Mouse (Mus musculus): ENCODE results near the gene 2310034G01Rik. TPM values are rescaled to one million over a fixed set of nuclear protein-coding genes. Genes with fewer than 3 reads are reported as not detected.
A peak's percentile ranks its signal among the peaks of the same experiment; 100 is the strongest.

The 2310034G01Rik gene
- total and polyA plus RNA-seq, 3 experiments, result 0.50 to 0.95 TPM; not detected in 1

GRCm38 (mm10) chr19:46304216-46304841 is 45.8 kb downstream of the 2310034G01Rik start, which contains the start of gene Nfkb2:
Gene Nfkb2, plus strand, starts transcription at chr19:46304320.
- Histone ChIP-seq H3K4me3 (ENCODE audit: control insufficient read depth in 1 of 2, insufficient read depth in 1 of 2, low read depth in 2 of 2, low read length in 2 of 2) (peak within 1 kb of the TSS; percentile 77 to 82), H3K79me2 (ENCODE audit: control insufficient read depth, insufficient read depth, low read length, poor library complexity) (peaks cover 3% of the 10 kb centered on the region; the same call in 1 of the 2 replicates), H3K27ac (ENCODE audit: control insufficient read depth, low read depth, low read length) (peak within 1 kb of the TSS; percentile 80), H3K9me3 (replicated peaks; ENCODE audit: insufficient read depth, low read length) (no peaks in the 10 kb centered on the region), H3K27me3 (ENCODE audit: control insufficient read depth in 1 of 2, insufficient read depth in 2 of 2, low read length in 2 of 2) (no peaks in the 10 kb centered on the region), H3K9ac (ENCODE audit: control insufficient read depth, low read depth, low read length, poor library complexity, severe bottlenecking) (peak within 1 kb of the TSS; percentile 92), H3K36me3 (ENCODE audit: control insufficient read depth in 1 of 2, insufficient read depth in 2 of 2, low read length in 2 of 2) (peaks cover 0 to 14% of the 10 kb centered on the region in 2 experiments; a peak in 2 of 4 replicates), H3K4me1 (ENCODE audit: control insufficient read depth in 1 of 2, insufficient read depth in 2 of 2, low read length in 2 of 2) (peaks cover 6 to 20% of the 10 kb centered on the region in 2 experiments)
- DNase-seq (ENCODE audit: low read depth, low spot score), result peak; percentile 99
- peak; percentile 10; the same call in 1 of the 2 replicates for TF ChIP-seq KAT2A (conservative IDR thresholded peaks at IDR 0.05; ENCODE audit: low read depth, low read length)
- TF ChIP-seq MXI1 (IDR thresholded peaks at IDR 0.05; ENCODE audit: low read depth, low read length), result no peak; the same call in 1 of the 2 replicates
- TF ChIP-seq UBTF (IDR thresholded peaks at IDR 0.05; ENCODE audit: borderline replicate concordance, insufficient read depth, low read depth, low read length), result no peak
- peak; percentile 98 for TF ChIP-seq MAZ (IDR thresholded peaks at IDR 0.05; ENCODE audit: low read depth, low read length)
- no peak for TF ChIP-seq CHD1 (IDR thresholded peaks at IDR 0.05; ENCODE audit: low read depth, low read length)
- no peak; the same call in 1 of the 2 replicates for TF ChIP-seq MAX (IDR thresholded peaks at IDR 0.05; ENCODE audit: low read length)
- TF ChIP-seq MYB (IDR thresholded peaks at IDR 0.05; ENCODE audit: low read depth, low read length), result no peak
- no peak for TF ChIP-seq ZKSCAN1 (IDR thresholded peaks at IDR 0.05; ENCODE audit: low read depth, low read length)
- TF ChIP-seq USF2 (IDR thresholded peaks at IDR 0.05; ENCODE audit: borderline replicate concordance in 1 of 2, insufficient read depth in 1 of 2, low read depth in 1 of 2, low read length in 2 of 2), result no peak
- peak; percentile 63 for TF ChIP-seq HCFC1 (IDR thresholded peaks at IDR 0.05; ENCODE audit: low read depth, low read length)
- TF ChIP-seq TBP (IDR thresholded peaks at IDR 0.05; ENCODE audit: low read depth, low read length), result no peak
- no peak for TF ChIP-seq JUND (IDR thresholded peaks at IDR 0.05; ENCODE audit: low read depth, low read length)
- peak; percentile 74 for TF ChIP-seq RAD21 (IDR thresholded peaks at IDR 0.05; ENCODE audit: low read depth, low read length)
- no peak for TF ChIP-seq POLR2AphosphoS2 (IDR thresholded peaks at IDR 0.05; ENCODE audit: low read length)
- peak; percentile 40; the same call in 1 of the 2 replicates for TF ChIP-seq BHLHE40 (IDR thresholded peaks at IDR 0.05; ENCODE audit: borderline replicate concordance, low read depth, low read length)
- peak; percentile 81 for TF ChIP-seq ELF1 (IDR thresholded peaks at IDR 0.05; ENCODE audit: low read depth, low read length)
- peak; percentile 64 for TF ChIP-seq ETS1 (IDR thresholded peaks at IDR 0.05; ENCODE audit: low read depth, low read length)
- peak; percentile 87 for TF ChIP-seq SMC3 (IDR thresholded peaks at IDR 0.05; ENCODE audit: low read depth, low read length)
- peak; percentile 70 for TF ChIP-seq CHD2 (IDR thresholded peaks at IDR 0.05; ENCODE audit: low read length)
- TF ChIP-seq ZC3H11A (IDR thresholded peaks at IDR 0.05; ENCODE audit: low read depth, low read length), result peak; percentile 61; the same call in 1 of the 2 replicates
- no peak for TF ChIP-seq POLR2AphosphoS5 (IDR thresholded peaks at IDR 0.05; ENCODE audit: borderline replicate concordance, low read depth, low read length)
- TF ChIP-seq ZNF384 (IDR thresholded peaks at IDR 0.05; ENCODE audit: low read depth, low read length), result no peak
- peak; percentile 96 to 97 (median 96) for TF ChIP-seq CTCF (IDR thresholded peaks at IDR 0.05 in 2 of 3, conservative IDR thresholded peaks at IDR 0.05 in 1 of 3; ENCODE audit: control insufficient read depth in 1 of 3, insufficient read depth in 1 of 3, low read depth in 2 of 3, low read length in 3 of 3, poor library complexity in 1 of 3, severe bottlenecking in 1 of 3)
- TF ChIP-seq TAL1 (IDR thresholded peaks at IDR 0.05; ENCODE audit: low read length), result no peak
- TF ChIP-seq MEF2A (IDR thresholded peaks at IDR 0.05; ENCODE audit: extremely low read depth, insufficient replicate concordance, low read depth, low read length, poor library complexity, severe bottlenecking), result no peak
- peak; percentile 47 for TF ChIP-seq NELFE (IDR thresholded peaks at IDR 0.05; ENCODE audit: low read depth, low read length)
- peak; percentile 62 to 77; a peak in 3 of 4 replicates for TF ChIP-seq POLR2A (IDR thresholded peaks at IDR 0.05; ENCODE audit: control insufficient read depth in 1 of 2, insufficient read depth in 1 of 2, low read depth in 1 of 2, low read length in 2 of 2, poor library complexity in 1 of 2)
- TF ChIP-seq USF1 (IDR thresholded peaks at IDR 0.05; ENCODE audit: low read depth, low read length), result no peak
- TF ChIP-seq EP300 (IDR thresholded peaks at IDR 0.05; ENCODE audit: low read depth in 1 of 2, low read length in 2 of 2), result peak; percentile 36 to 52; a peak in 1 of 4 replicates
- TF ChIP-seq MYC (IDR thresholded peaks at IDR 0.05; ENCODE audit: low read depth, low read length), result no peak; the same call in 1 of the 2 replicates
- peak; percentile 94 for TF ChIP-seq SIN3A (IDR thresholded peaks at IDR 0.05; ENCODE audit: low read length)
- TF ChIP-seq GABPA (IDR thresholded peaks at IDR 0.05; ENCODE audit: low read depth, low read length), result no peak
- TF ChIP-seq NRF1 (IDR thresholded peaks at IDR 0.05; ENCODE audit: insufficient read depth, low read depth, low read length, poor library complexity, severe bottlenecking), result peak; percentile 60
- 0 out of 2 replicates have a peak, but pooled peaks have one; percentile 11 for TF ChIP-seq ZMIZ1 (IDR thresholded peaks at IDR 0.05; ENCODE audit: low read depth, low read length)
- TF ChIP-seq MAFK (IDR thresholded peaks at IDR 0.05; ENCODE audit: borderline replicate concordance, low read depth, low read length), result no peak
- TF ChIP-seq RCOR1 (IDR thresholded peaks at IDR 0.05; ENCODE audit: low read depth, low read length), result peak; percentile 59; the same call in 1 of the 2 replicates

Measured in MEL (cell line).